Mouse (Mus musculus) ZHBTc4 (cell line): ENCODE measurements at regions not wholly inside any gene's neighbourhood (a gene's known extent, or its start where the extent isn't known, plus 50 kb on each side); places are given as distances from the start of the nearest gene placed in this dataset.
A peak's percentile ranks its signal among the peaks of the same experiment; 100 is the strongest.

Experiments
- DNase-seq: peaks from one replicate; pipeline ENCODE4 v3.0.0-alpha.2; 2011; ENCODE audit warnings: low read depth, low spot score

GRCm38 (mm10) chr11:18437834-18438611, 484.3 kb upstream of the Etaa1 start:
- DNase-seq: no peak

- DNase-seq: no peak
Observed at GRCm38 (mm10) chr11:18421076-18421475, 467.4 kb upstream of the Etaa1 start.

- DNase-seq: no peak
Observed at GRCm38 (mm10) chr11:18413769-18414168, 460.1 kb upstream of the Etaa1 start.

- DNase-seq: no peak
Observed at GRCm38 (mm10) chr11:18408071-18408752, 454.5 kb upstream of the Etaa1 start.

GRCm38 (mm10) chr11:18399561-18399960, 445.9 kb upstream of the Etaa1 start:
- peak; percentile 38 for DNase-seq

- DNase-seq: no peak
Observed at GRCm38 (mm10) chr11:18396397-18396796, 442.7 kb upstream of the Etaa1 start.

- DNase-seq: no peak
Observed at GRCm38 (mm10) chr11:18395631-18396030, 442.0 kb upstream of the Etaa1 start.

- no peak for DNase-seq
Observed at GRCm38 (mm10) chr11:18372813-18373332, 419.2 kb upstream of the Etaa1 start.

- DNase-seq: peak; percentile 87
Observed at GRCm38 (mm10) chr11:18371304-18371703, 417.6 kb upstream of the Etaa1 start.

GRCm38 (mm10) chr11:18370861-18371260, 417.2 kb upstream of the Etaa1 start:
- peak; percentile 68 for DNase-seq

- no peak for DNase-seq
Observed at GRCm38 (mm10) chr11:18354866-18355265, 401.2 kb upstream of the Etaa1 start.

GRCm38 (mm10) chr11:18354156-18354555, 400.5 kb upstream of the Etaa1 start:
- DNase-seq: no peak

GRCm38 (mm10) chr11:18347841-18348240, 394.2 kb upstream of the Etaa1 start:
- no peak for DNase-seq

GRCm38 (mm10) chr11:18313510-18314301, 360.0 kb upstream of the Etaa1 start:
- no peak for DNase-seq

- DNase-seq: no peak
Observed at GRCm38 (mm10) chr11:18296194-18297125, 342.8 kb upstream of the Etaa1 start.

GRCm38 (mm10) chr11:18278585-18279136, 325.0 kb upstream of the Etaa1 start:
- DNase-seq: no peak

GRCm38 (mm10) chr11:18272392-18272791, 318.7 kb upstream of the Etaa1 start:
- DNase-seq: no peak

GRCm38 (mm10) chr11:18266161-18266560, 312.5 kb upstream of the Etaa1 start:
- no peak for DNase-seq

GRCm38 (mm10) chr11:18262901-18263300, 309.2 kb upstream of the Etaa1 start:
- no peak for DNase-seq

GRCm38 (mm10) chr11:18249236-18249635, 295.6 kb upstream of the Etaa1 start:
- DNase-seq: no peak

- no peak for DNase-seq
Observed at GRCm38 (mm10) chr11:18216762-18217161, 263.1 kb upstream of the Etaa1 start.
